Comparison of ENCODE assay signal across 8 mouse cellular contexts in genomic region chr2:94436952-94437351, GRCm38 (mm10). TPM values are rescaled to one million over a fixed set of nuclear protein-coding genes. Genes with fewer than 3 reads are reported as not detected.
DNase-seq lines count a peak whose midpoint lies in the region; ATAC-seq and TF ChIP-seq lines count a peak whose summit lies in the region.

No protein-coding gene starts in this region.

- no peak for ATAC-seq in forebrain, postnatal 0 days
- ATAC-seq in midbrain, embryonic 12.5 days (ENCODE audit: low FRiP score, low read depth), result no peak

- H3K27me3 ChIP-seq in forebrain, postnatal 0 days (ENCODE audit: insufficient read depth, low read length), result no peaks in the 10 kb centered on the region
- H3K27me3 ChIP-seq in limb, embryonic 10.5 days (ENCODE audit: low read depth, poor library complexity, severe bottlenecking), result no peaks in the 10 kb centered on the region
- no peaks in the 10 kb centered on the region for H3K27me3 ChIP-seq in midbrain, embryonic 12.5 days

- no peak for TF ChIP-seq CTCF in forebrain, postnatal 0 days (IDR thresholded peaks at IDR 0.05; ENCODE audit: low read depth)

- peak overlapping the region; percentile 90 for H3K4me2 ChIP-seq in forebrain, postnatal 0 days (ENCODE audit: low read depth)
- peak overlapping the region; percentile 95 for H3K4me2 ChIP-seq in midbrain, embryonic 12.5 days (replicated peaks)

- H3K9ac ChIP-seq in forebrain, postnatal 0 days, result peak overlapping the region; percentile 75
- H3K9ac ChIP-seq in midbrain, embryonic 12.5 days (replicated peaks), result peak overlapping the region; percentile 91

- intact Hi-C loops in left cerebral cortex, postnatal 14 days (cut with DNase I), result no loop called here

- no peak overlapping the region for H3K27ac ChIP-seq in forebrain, postnatal 0 days (ENCODE audit: low read depth, low read length)
- peak overlapping the region; percentile 92 for H3K27ac ChIP-seq in limb, embryonic 10.5 days
- 0 out of 2 replicates have a peak overlapping the region, but pooled peaks have one; percentile 79 for H3K27ac ChIP-seq in midbrain, embryonic 12.5 days (replicated peaks)

- DNase-seq in adrenal gland, postnatal 14 days, result peak; percentile 14
- no peak for DNase-seq in adrenal gland, postnatal 4 days (ENCODE audit: low spot score in 2 of 2)
- peak; percentile 37 for DNase-seq in ZHBTc4 (ENCODE audit: low read depth, low spot score)
- DNase-seq in forebrain, postnatal 0 days, result peak; percentile 8
- DNase-seq in limb, embryonic 10.5 days (ENCODE audit: low spot score), result peak; percentile 30
- DNase-seq in layer of hippocampus, postnatal 10 days (ENCODE audit: low spot score in 2 of 2), result no peak
- no peak for DNase-seq in left cerebral cortex, postnatal 14 days (ENCODE audit: low spot score in 2 of 2)

- no peaks in the 10 kb centered on the region for H3K9me3 ChIP-seq in forebrain, postnatal 0 days (ENCODE audit: low read length)
- H3K9me3 ChIP-seq in limb, embryonic 10.5 days (replicated peaks), result no peaks in the 10 kb centered on the region
- no peaks in the 10 kb centered on the region for H3K9me3 ChIP-seq in midbrain, embryonic 12.5 days

- WGBS in forebrain, postnatal 0 days, result under 1% methylated on average over 10 of the region's 10 CpGs
- 2% methylated on average over 10 of the region's 10 CpGs for WGBS in limb, embryonic 10.5 days
- 1% methylated on average over 10 of the region's 10 CpGs for WGBS in midbrain, embryonic 12.5 days

- H3K4me3 ChIP-seq in forebrain, postnatal 0 days (ENCODE audit: low read depth, low read length), result peak overlapping the region; percentile 93
- peak overlapping the region; percentile 85 for H3K4me3 ChIP-seq in limb, embryonic 10.5 days
- H3K4me3 ChIP-seq in midbrain, embryonic 12.5 days, result peak overlapping the region; percentile 79

- H3K36me3 ChIP-seq in forebrain, postnatal 0 days (ENCODE audit: insufficient read depth), result no peaks in the 10 kb centered on the region
- H3K36me3 ChIP-seq in limb, embryonic 10.5 days, result 0 out of 2 replicates have a peak, but pooled peaks cover 3% of the 10 kb centered on the region
- no peaks in the 10 kb centered on the region for H3K36me3 ChIP-seq in midbrain, embryonic 12.5 days

- H3K4me1 ChIP-seq in forebrain, postnatal 0 days (ENCODE audit: insufficient read depth), result peaks cover 10% of the 10 kb centered on the region; the same call in 1 of the 2 replicates
- peaks cover 22% of the 10 kb centered on the region for H3K4me1 ChIP-seq in limb, embryonic 10.5 days
- H3K4me1 ChIP-seq in midbrain, embryonic 12.5 days, result peaks cover 23% of the 10 kb centered on the region

RNA-seq across cellular contexts. Expression of gene Api5, which starts 1.0 kb away (rescaled TPM):
- total RNA-seq in adrenal gland, postnatal 14 days (2021), result 74.6 and 75.3 TPM in 2 replicates
- 10 to 100 TPM; 86.4 to 88.9 TPM for total RNA-seq in adrenal gland, postnatal 4 days (2021)
- 69.4 and 70.8 TPM in 2 replicates for total RNA-seq in forebrain, postnatal 0 days (2014; rRNA removed)
- polyA plus RNA-seq in forebrain, postnatal 0 days (2015; fragmentation: Nextera tagmentation; extraction: Ambion mirVana), result 64.6 and 70.9 TPM in 2 replicates
- 195 and 217 TPM in 2 replicates for polyA plus RNA-seq in limb, embryonic 10.5 days (2016; fragmentation: Nextera tagmentation; extraction: Ambion mirVana)
- polyA plus RNA-seq in midbrain, embryonic 12.5 days (2016; fragmentation: Nextera tagmentation; extraction: Ambion mirVana), result 188 and 201 TPM in 2 replicates
- 10 to 100 TPM; 45.3 to 49.3 TPM for total RNA-seq in layer of hippocampus, postnatal 10 days (2021)
- 10 to 100 TPM; 47.3 to 48.5 TPM for total RNA-seq in left cerebral cortex, postnatal 14 days (2021)

RNA-seq across cellular contexts. Expression of gene Ttc17, which starts 30.5 kb away (rescaled TPM):
- total RNA-seq in adrenal gland, postnatal 14 days (2021), result 32.2 and 33.2 TPM in 2 replicates
- total RNA-seq in adrenal gland, postnatal 4 days (2021), result 10 to 100 TPM; 32.9 to 33.8 TPM
- 20.2 and 22.3 TPM in 2 replicates for total RNA-seq in forebrain, postnatal 0 days (2014; rRNA removed)
- polyA plus RNA-seq in forebrain, postnatal 0 days (2015; fragmentation: Nextera tagmentation; extraction: Ambion mirVana), result 12.8 and 17.1 TPM in 2 replicates
- 12.6 and 13.4 TPM in 2 replicates for polyA plus RNA-seq in limb, embryonic 10.5 days (2016; fragmentation: Nextera tagmentation; extraction: Ambion mirVana)
- polyA plus RNA-seq in midbrain, embryonic 12.5 days (2016; fragmentation: Nextera tagmentation; extraction: Ambion mirVana), result 17.4 and 20.0 TPM in 2 replicates
- 10 to 100 TPM; 32.6 to 32.7 TPM for total RNA-seq in layer of hippocampus, postnatal 10 days (2021)
- 10 to 100 TPM; 31.1 to 33.3 TPM for total RNA-seq in left cerebral cortex, postnatal 14 days (2021)

Comparison
In these comparisons a context has a peak if more than half of its experiments do, and no peak if none do; other contexts are left out.
1. DNase-seq: peak in adrenal gland, postnatal 14 days (single experiment), ZHBTc4 (single experiment), forebrain, postnatal 0 days (single experiment) and limb, embryonic 10.5 days (single experiment); none in adrenal gland, postnatal 4 days (0 of 2), layer of hippocampus, postnatal 10 days (0 of 2) and left cerebral cortex, postnatal 14 days (0 of 2).
2. Peak in every context shown above with its lines, with median percentiles within 50 percentile points of each other: H3K4me3 ChIP-seq.